Mouse (Mus musculus) thymus, postnatal 36 days (tissue): ENCODE measurements around the gene Enox1.
"Not testable (repeated sequence)": the region's sequence is repeated elsewhere in the genome, so short reads cannot be mapped to it uniquely, and the experiment has no call there.

Experiments used
- DNase-seq, 2 experiments: peaks; one replicate each; pipeline ENCODE4 v3.0.0; 2022; ENCODE audit warnings: mixed read lengths in 2 of 2

The Enox1 gene

GRCm38 (mm10) chr14:77524303-77524702, 367.7 kb downstream of the Enox1 start:
- no peak for DNase-seq

DNA sequence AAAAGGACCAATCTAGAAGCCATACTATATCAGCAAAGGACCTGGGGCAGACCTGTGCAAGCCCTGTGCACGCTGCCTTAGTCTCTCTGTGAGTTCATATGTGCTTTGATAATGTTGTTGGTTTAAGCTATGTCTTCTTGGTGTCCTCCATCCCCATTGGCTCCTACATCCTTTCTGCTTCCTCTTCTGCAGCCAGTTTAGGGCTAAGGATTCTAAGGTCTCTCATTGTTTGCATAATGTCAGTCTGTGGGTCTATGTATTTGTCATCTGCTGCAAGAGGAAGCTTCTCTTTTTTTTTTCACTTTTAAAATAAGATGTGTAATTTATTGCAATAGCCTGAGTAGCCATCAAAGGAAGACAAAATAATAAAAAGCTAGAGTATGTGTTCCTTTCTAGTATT, 369.7 kb downstream of the Enox1 start:
- no peak for DNase-seq

GRCm38 (mm10) chr14:77529201-77529600, 372.6 kb downstream of the Enox1 start:
- no peak for DNase-seq

GRCm38 (mm10) chr14:77529621-77530020, 373.1 kb downstream of the Enox1 start:
- DNase-seq = no peak

GRCm38 (mm10) chr14:77533638-77534037, 377.1 kb downstream of the Enox1 start:
- DNase-seq = no peak

DNA sequence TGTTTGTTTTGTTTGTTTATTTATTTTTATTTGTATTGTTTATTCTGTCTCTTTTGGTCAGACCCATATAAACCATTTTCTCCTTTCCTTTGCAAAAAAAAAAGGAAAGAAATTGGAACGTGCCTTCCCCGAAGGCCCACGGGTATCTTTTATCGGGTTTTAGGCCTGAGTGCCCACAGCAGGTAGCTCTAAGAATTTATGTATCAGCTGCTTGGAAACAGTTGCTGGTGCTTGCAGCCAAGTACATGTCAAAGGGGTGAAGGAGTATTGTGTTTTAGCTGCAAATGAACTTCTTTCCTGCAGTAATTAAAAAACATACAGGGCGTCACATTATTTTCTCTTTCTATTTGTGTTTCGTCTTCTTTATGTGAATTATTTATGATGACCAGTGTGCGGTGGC, 377.6 kb downstream of the Enox1 start:
- no peak for DNase-seq

DNA sequence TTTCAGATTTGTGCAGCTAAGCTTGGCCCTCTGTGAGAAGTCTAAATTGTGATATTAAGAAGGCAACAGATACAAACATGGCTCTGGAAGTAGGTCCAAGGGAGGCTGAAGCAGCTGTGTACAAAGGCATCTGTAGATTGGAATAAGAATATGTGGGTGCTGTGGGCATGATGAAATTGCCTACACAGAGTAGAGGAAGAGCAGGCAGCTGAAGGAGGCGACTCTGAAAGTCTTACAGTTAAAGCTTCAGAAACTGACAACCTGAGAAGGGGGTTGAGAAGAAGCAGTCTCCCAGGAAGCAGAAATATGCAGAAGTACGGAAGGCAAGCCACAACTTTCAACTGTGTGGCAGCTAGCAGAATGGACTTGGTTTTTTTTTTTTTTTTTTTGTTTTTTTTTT, 380.0 kb downstream of the Enox1 start:
- no peak for DNase-seq

- not testable (repeated sequence) for DNase-seq
These were observed 383.0 kb downstream of the Enox1 start for GRCm38 (mm10) chr14:77539563-77539962.

DNA sequence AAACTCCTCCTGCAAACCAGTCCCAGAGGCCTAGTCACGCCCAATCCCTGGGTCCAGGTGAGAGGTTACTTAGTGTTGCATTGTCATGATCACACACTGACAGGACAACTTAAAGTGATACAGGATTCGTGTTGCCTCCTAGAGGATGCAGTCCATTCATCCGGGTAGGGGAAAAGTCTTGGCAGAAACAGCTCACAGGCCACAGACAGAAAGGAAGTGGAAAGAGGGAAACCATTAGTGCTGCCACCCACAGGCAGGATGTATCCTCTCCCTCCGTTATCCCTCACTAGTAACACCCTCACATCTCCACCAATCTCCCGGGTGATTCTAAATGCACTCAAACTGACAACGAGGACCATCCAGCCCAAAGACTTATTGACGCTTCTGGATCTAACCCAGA, 385.4 kb downstream of the Enox1 start:
- no peak for DNase-seq

DNA sequence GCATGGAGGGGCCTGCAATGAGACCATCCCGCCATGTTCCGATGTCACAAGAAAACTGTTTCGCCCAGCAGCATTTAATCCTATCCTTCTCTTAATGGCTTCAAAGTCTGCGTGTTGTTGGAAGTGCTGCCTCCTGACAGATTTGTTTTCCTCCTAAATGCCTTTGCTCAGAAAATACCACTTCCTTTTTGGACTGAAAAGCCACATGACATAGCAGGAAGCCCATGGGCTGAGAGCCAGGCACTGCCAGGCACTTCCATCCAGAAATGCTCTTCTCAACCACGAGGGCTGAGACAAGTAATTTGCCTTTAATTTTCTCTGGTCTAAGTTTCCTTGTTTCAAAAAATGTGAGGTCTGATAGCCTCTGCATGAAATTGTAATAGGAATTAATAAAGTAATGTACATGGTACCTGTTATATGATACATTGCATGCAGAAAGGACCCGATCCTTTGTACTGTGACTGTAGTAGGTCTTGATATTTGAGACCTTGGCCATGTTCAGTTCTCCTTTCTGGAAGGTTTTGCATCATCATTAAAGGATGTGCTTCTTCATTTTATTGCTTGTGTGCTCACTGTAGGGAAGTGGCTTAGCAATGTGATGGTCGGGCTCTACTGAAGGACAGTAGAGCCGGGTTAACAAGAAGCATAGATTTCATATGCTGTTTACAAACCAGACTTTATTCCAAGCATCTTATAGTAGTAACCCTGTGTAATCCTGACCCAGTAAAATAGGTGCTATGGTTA, 390.1 kb downstream of the Enox1 start:
- DNase-seq = no peak

DNA sequence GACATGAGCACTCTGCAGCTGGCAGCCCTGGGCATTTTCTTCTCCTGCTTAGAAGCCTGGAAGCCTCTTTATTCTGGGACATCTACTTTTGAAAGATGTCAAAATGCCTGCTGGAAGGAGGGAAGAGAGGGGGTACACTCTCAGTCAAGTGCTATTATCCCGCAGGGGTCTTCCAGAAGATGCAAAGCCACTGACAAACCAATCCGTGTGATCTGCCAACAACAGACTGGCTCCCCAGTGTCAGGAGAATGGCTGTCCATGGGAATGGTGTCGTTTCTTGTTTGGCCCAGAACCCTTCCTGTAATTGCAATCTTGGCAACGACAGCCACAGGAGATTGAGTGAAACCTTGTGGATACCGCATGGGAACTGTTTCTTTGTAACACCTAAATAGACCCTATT, 390.8 kb downstream of the Enox1 start:
- no peak for DNase-seq

- no peak for DNase-seq
These were observed 392.4 kb downstream of the Enox1 start for GRCm38 (mm10) chr14:77548963-77549362.

DNA sequence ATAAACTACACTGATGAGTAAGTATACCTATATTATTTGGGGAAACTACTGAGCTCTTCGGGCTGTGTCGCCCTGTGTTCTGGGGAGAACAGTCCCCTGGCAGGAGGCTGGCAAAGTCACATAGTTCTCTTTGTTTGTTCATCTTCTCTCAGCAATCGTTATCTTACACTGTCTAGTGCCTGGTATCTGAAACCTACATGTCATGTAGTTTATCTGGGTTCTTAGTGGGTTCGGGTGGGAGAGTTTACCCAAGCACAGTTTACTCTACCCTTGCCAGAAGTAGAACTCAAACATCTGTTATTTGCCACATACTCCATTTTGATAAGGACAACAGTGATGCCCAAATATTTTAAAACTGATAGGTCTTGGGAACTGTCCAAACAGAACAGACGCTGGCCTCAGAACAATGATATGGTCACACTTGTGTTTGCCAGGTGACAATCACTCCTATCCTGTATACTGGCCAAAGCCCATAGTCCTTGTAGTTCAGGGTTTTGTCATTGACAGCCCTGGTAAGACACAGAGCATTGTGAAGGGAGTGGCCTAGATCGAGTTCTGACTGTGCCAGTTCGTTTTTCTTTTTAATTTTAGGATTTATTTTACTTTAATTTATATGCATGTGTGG, 401.0 kb downstream of the Enox1 start:
- DNase-seq = no peak

- no peak for DNase-seq
These were observed 402.3 kb downstream of the Enox1 start for GRCm38 (mm10) chr14:77558910-77559309.

DNA sequence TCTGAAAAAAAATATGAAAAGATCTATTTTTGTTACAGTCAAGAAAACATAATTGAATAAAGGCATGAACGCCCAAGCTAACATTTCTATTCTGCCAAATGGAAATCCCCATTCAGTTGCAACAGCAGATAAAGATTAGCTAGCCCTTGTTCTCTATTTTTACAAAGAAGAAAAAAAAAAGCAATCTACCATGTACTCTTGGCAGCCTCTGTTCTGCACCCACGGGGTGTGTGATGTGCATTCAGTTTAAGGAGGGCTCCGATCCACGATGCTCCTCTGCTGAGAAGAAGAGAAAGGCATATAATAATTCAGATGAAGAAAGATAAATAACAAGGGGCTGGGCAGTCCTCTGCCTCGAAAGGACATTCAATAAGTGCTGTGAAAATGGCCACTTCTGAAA, 403.2 kb downstream of the Enox1 start:
- no peak for DNase-seq

GRCm38 (mm10) chr14:77561808-77562583, 405.4 kb downstream of the Enox1 start:
- no peak for DNase-seq

- DNase-seq = no peak
These were observed 407.4 kb downstream of the Enox1 start for GRCm38 (mm10) chr14:77563922-77564321.

- DNase-seq = no peak
These were observed 410.6 kb downstream of the Enox1 start for GRCm38 (mm10) chr14:77567120-77567519.

- no peak for DNase-seq
These were observed 417.9 kb downstream of the Enox1 start for GRCm38 (mm10) chr14:77574436-77574835.

DNA sequence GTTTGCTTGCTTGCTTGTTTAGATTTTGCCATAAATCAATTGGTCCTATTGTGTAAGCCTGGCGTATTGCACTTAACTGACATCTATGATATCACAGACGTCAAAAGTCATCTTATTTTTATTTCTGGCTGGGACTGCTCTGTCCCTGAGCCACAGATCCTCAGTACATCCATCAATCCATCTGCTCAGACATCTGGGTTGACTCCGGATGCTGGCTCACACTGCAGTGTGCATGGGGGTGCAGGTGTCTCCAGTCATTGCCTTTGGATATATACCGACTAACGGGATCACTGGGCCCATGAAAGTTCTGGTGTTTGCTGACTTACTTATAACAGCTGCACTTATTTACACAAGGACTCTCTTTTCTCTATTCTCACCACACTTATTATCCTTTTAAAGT, 419.8 kb downstream of the Enox1 start:
- no peak for DNase-seq

DNA sequence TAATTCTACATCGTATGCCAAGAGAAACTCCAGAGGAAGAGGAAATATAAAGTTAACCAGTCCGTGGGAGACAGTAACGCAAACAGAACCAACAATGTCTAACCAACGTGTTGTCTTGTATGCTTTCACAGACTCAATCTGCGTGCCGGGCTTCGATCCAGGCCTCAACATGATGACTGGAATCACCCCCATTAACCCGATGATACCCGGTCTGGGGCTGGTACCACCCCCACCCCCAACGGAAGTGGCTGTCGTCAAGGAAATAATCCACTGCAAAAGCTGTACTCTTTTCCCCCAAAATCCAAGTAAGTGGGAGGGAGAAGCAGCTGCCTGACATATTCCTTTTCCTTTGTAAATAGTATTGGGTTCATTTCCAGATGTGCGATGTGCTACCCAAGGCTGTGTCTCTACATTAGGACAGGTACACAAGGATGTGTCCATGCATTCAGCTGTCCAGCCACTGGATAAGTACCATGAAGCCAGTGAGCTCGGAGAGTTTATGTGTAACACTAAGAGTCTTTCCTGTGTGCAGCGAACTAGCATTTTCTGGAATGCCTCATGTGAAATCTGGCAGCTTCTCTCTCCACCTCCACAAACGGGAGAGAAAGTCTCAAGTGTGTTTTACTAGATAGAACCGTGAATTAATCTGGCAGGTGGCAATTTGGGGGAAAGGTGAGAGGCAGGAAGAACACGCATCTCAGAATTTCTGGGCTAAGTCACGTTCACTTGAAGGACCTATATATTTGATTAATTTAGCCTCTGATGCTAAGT, 421.1 kb downstream of the Enox1 start:
- no peak for DNase-seq

- no peak for DNase-seq
These were observed 421.8 kb downstream of the Enox1 start for GRCm38 (mm10) chr14:77578355-77578754.
